Mouse (Mus musculus) spleen, adult 2 months (tissue): ENCODE data around the gene Grip2. TPM values are rescaled to one million over a fixed set of nuclear protein-coding genes. Genes with fewer than 3 reads are reported as not detected.

ENCODE experiments used
- DNase-seq, 2 experiments: peaks; one replicate each; pipeline versions ENCODE4 v3.0.0 to v3.0.0-alpha.2; 2012 to 2021; ENCODE audit warnings: low spot score in 2 of 2, low read depth in 1 of 2
- H3K27ac ChIP-seq: fragments of 200-500 bp; 2 replicates; pipeline ENCODE4 v1.5.1; 2012; ENCODE audit warnings: low read length, inconsistent platforms; ENCODE audit not compliant: insufficient read depth
- H3K27me3 ChIP-seq: fragments of 200-500 bp; 2 replicates; pipeline ENCODE4 v1.6.1; 2012; ENCODE audit warnings: mild to moderate bottlenecking, moderate library complexity, low read length, inconsistent platforms; ENCODE audit not compliant: control insufficient read depth, insufficient read depth
- H3K36me3 ChIP-seq: fragments of 200-500 bp; 2 replicates; pipeline ENCODE4 v1.6.1; 2012; ENCODE audit warnings: mild to moderate bottlenecking, low read length, inconsistent platforms; ENCODE audit not compliant: control insufficient read depth, insufficient read depth
- H3K4me1 ChIP-seq: fragments of 200-500 bp; 2 replicates; pipeline ENCODE4 v1.6.1; 2011; ENCODE audit warnings: inconsistent platforms; ENCODE audit not compliant: control insufficient read depth, insufficient read depth, insufficient read length
- H3K4me3 ChIP-seq: fragments of 200-500 bp; 2 replicates; pipeline ENCODE4 v1.5.1; 2011; ENCODE audit warnings: mild to moderate bottlenecking, inconsistent platforms; ENCODE audit not compliant: insufficient read depth, insufficient read length; ENCODE audit errors: extremely low read depth
- CTCF ChIP-seq: fragments of 200-500 bp; IDR thresholded peaks from 2 replicates; pipeline ENCODE4 v1.5.1; 2011; ENCODE audit warnings: mild to moderate bottlenecking, inconsistent platforms; ENCODE audit not compliant: insufficient read depth, insufficient read length, insufficient replicate concordance; ENCODE audit errors: extremely low read depth
- POLR2A ChIP-seq: fragments of 200-500 bp; IDR thresholded peaks from 2 replicates; pipeline ENCODE4 v1.6.1; 2011; ENCODE audit warnings: low read depth, low read length, inconsistent platforms
- WGBS: fragments of 180-500 bp; shearing (Covaris S2); methylation state at CpG from one replicate; pipeline ENCODE4 v1.1.7; 2018; 5-methylcytosine and 5-hydroxymethylcytosine counted together
- polyA plus RNA-seq: library from polyadenylated mRNA; depleted of rRNA; stranded (reverse); fragments of >200 nt; gene quantifications from 2 replicates; pipeline ENCODE4 v1.2.3, GENCODE M21; 2012

Gene Grip2
- polyA plus RNA-seq, 1 experiment: 1.5 TPM

DNA sequence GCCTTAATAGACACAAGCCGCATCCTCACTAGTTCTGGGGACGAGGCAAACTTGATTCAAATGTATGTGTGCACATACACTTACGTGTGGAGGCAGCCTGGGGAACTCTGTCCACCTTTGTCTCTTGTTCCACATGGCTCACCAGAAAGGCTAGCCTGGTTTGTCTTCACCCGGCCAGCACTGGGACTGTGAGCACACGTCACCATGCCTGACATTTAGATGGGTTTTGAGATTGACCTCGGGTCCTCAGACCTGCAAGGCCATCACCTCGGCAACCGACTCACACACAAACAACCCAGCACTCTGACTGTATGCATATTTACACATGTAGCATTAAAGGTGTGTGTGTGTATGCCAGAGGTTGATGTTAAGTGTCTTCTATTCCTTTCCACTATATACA lies 8.8 kb downstream of the Grip2 start:
- H3K4me1 ChIP-seq: no peaks in the 10 kb centered on the region
- no peak for DNase-seq
- 77% methylated on average over 8 of the region's 8 CpGs for WGBS

GRCm38 (mm10) chr6:91815976-91816375 lies 11.1 kb downstream of the Grip2 start:
- Histone ChIP-seq H3K27ac (no peak overlapping the region), H3K4me1 (no peaks in the 10 kb centered on the region), H3K4me3 (no peak overlapping the region), H3K27me3 (no peaks in the 10 kb centered on the region), H3K36me3 (no peaks in the 10 kb centered on the region)
- DNase-seq: no peak
- 85% methylated on average over 6 of the region's 6 CpGs for WGBS
- TF ChIP-seq CTCF: no peak
- no peak for TF ChIP-seq POLR2A

More for the DNA sequence above, 8.8 kb downstream of the Grip2 start:
- no peak overlapping the region for H3K27ac ChIP-seq
- no peaks in the 10 kb centered on the region for H3K27me3 ChIP-seq
- no peaks in the 10 kb centered on the region for H3K36me3 ChIP-seq
- H3K4me3 ChIP-seq: no peak overlapping the region
- TF ChIP-seq CTCF (no peak), POLR2A (no peak)

DNA sequence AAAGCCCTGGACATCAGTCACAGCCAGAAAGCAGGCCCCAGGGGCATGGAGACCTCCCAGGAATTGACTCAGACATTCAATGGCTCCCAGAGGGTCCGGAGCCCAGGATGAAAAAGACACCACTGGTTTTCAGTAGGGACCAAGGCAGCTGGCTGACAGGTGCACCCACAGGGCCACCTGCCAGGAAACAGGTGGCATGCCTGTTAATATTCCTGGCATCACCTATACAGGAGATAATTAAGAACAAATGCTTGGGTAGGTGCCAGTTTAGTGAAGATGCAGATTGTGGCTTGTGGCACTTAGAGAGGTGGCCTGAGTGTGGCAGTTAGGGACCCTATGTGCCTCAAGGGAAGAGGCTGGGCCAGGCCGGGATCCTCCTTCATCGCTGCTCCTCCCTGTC lies 13.4 kb downstream of the Grip2 start:
- Histone ChIP-seq H3K4me3 (no peak overlapping the region), H3K4me1 (no peaks in the 10 kb centered on the region), H3K36me3 (no peaks in the 10 kb centered on the region), H3K27ac (no peak overlapping the region), H3K27me3 (no peaks in the 10 kb centered on the region)
- no peak for DNase-seq
- TF ChIP-seq CTCF (no peak), POLR2A (no peak)
- 87% methylated on average over 3 of the region's 3 CpGs for WGBS

GRCm38 (mm10) chr6:91810007-91810406 lies 17.0 kb downstream of the Grip2 start:
- Histone ChIP-seq H3K27ac (no peak overlapping the region), H3K4me1 (no peaks in the 10 kb centered on the region), H3K36me3 (no peaks in the 10 kb centered on the region), H3K4me3 (no peak overlapping the region), H3K27me3 (peaks cover 3% of the 10 kb centered on the region; the same call in 1 of the 2 replicates)
- no peak for TF ChIP-seq POLR2A
- no peak for TF ChIP-seq CTCF
- WGBS: 35% methylated on average over 1 of the region's 1 CpGs
- DNase-seq: no peak

DNA sequence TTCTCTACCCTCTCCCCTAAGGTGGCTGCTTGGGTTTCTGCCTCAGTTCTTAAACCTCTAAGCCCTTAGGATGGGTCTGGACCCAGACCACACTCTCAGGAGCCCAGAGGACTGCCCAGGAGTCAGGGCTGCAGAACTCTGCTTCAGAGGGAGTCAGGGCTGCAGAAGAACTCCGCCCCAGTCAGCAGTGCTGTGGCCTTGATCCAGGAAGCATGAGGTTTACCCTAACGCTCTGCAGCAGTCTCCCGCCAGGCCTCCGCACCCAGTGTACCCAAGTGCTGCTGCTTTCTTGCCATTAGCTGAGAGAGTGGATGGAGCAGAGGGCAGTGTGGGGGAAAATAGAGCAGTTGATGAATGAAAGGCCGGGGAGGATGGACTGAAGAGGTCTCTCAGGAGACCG lies 19.0 kb downstream of the Grip2 start:
- no peak overlapping the region for H3K27ac ChIP-seq
- peaks cover 3% of the 10 kb centered on the region; the same call in 1 of the 2 replicates for H3K27me3 ChIP-seq
- 27% methylated on average over 6 of the region's 6 CpGs for WGBS

GRCm38 (mm10) chr6:91807169-91807568 lies 19.9 kb downstream of the Grip2 start:
- peaks cover 3% of the 10 kb centered on the region; the same call in 1 of the 2 replicates for H3K27me3 ChIP-seq

More for the DNA sequence above, 19.0 kb downstream of the Grip2 start:
- TF ChIP-seq CTCF (no peak), POLR2A (no peak)
- H3K4me1 ChIP-seq: no peaks in the 10 kb centered on the region
- DNase-seq: no peak
- H3K4me3 ChIP-seq: no peak overlapping the region
- no peaks in the 10 kb centered on the region for H3K36me3 ChIP-seq

DNA sequence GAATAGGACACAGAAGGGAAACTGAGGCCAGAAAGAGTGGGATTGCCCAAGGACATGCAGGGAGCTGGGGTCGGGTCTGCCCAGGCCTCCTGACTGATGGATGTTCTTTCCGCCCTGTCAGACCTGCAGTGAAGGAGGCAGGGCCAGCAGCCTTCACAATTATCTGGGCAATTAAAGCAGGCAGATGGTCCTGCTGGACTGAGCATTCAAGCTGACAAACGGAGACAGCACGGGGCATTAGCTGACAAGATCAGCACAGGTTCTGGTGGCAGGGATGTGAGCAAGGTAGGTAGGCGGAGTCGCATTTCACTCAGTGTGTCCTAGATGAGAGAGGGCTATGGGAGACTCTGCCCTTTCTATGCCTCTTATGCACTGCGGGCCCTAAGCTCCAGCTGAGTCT lies 22.9 kb downstream of the Grip2 start:
- 47% methylated on average over 7 of the region's 7 CpGs for WGBS
- Histone ChIP-seq H3K4me3 (no peak overlapping the region), H3K4me1 (no peaks in the 10 kb centered on the region), H3K27ac (no peak overlapping the region), H3K36me3 (no peaks in the 10 kb centered on the region), H3K27me3 (peaks cover 3% of the 10 kb centered on the region; the same call in 1 of the 2 replicates)
- no peak for DNase-seq
- TF ChIP-seq POLR2A (no peak), CTCF (no peak)

More at GRCm38 (mm10) chr6:91807169-91807568, 19.9 kb downstream of the Grip2 start:
- no peak for DNase-seq
- no peak overlapping the region for H3K4me3 ChIP-seq
- no peaks in the 10 kb centered on the region for H3K4me1 ChIP-seq
- WGBS: 5% methylated on average over 23 of the region's 23 CpGs
- no peak for TF ChIP-seq CTCF
- TF ChIP-seq POLR2A: no peak
- H3K36me3 ChIP-seq: no peaks in the 10 kb centered on the region
- no peak overlapping the region for H3K27ac ChIP-seq
